Mouse (Mus musculus) myocyte (in vitro differentiated cells): ENCODE data around the gene Sobp.

Experiments used
- CEBPB ChIP-seq: IDR thresholded peaks from 2 replicates; pipeline ENCODE4 v1.6.1; 2011; ENCODE audit warnings: mild to moderate bottlenecking, moderate library complexity; ENCODE audit not compliant: poor library complexity, insufficient read depth, severe bottlenecking
- E2F4 ChIP-seq: IDR thresholded peaks from one replicate; pipeline ENCODE4 v1.6.1; 2011; ENCODE audit warnings: mild to moderate bottlenecking, control low read depth, moderate library complexity; ENCODE audit not compliant: insufficient read depth
- POLR2A ChIP-seq: IDR thresholded peaks from one replicate; pipeline ENCODE4 v1.6.1; 2011; ENCODE audit warnings: low read depth, mild to moderate bottlenecking, control low read depth, moderate library complexity; ENCODE audit not compliant: insufficient read length
- SRF ChIP-seq: IDR thresholded peaks from one replicate; pipeline ENCODE4 v1.6.1; 2011; ENCODE audit warnings: low read depth; ENCODE audit not compliant: control insufficient read depth, insufficient read length
- TCF12 ChIP-seq: IDR thresholded peaks from one replicate; pipeline ENCODE4 v1.6.1; 2011; ENCODE audit warnings: mild to moderate bottlenecking, control low read depth; ENCODE audit not compliant: poor library complexity, insufficient read depth, severe bottlenecking

DNA sequence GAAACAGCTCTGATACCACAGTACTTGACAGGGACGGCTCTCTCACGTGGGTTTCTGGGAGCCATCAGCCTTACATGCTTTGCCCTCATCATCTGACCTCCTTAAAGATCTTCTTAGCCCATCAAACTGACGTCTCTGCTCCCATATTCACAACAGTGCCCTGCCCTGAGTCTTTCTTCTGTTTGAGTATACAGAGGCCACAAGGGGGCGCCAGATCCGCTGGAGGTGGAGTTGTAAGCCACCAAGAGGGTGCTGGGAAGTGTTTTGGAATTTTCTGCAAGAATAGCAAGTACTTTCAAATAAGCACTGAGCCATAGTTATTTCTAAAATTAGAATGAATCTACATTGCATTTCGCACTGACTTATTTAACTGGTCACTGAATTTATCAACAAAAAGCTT, 37.5 kb upstream of the Sobp start:
- no peak for TF ChIP-seq TCF12
- TF ChIP-seq POLR2A: no peak
- no peak for TF ChIP-seq SRF
- no peak for TF ChIP-seq CEBPB
- TF ChIP-seq E2F4: no peak
